Mouse (Mus musculus): ENCODE measurements around the gene Gart.

The Gart gene

GRCm38 (mm10) chr16:91646681-91647419, at the start of gene Gart:
Gene Gart, minus strand, starts transcription at chr16:91646952.
- peak; percentile 95 for DNase-seq (ENCODE audit: low spot score in 2 of 2)

GRCm38 (mm10) chr16:91695108-91695755, 48.5 kb upstream of the Gart start:
- no peak for DNase-seq (ENCODE audit: low spot score in 2 of 2)

GRCm38 (mm10) chr16:91694455-91695084, 47.8 kb upstream of the Gart start:
- DNase-seq (ENCODE audit: low spot score in 2 of 2): peak; percentile 63 to 71

- peak; percentile 16 to 20 for DNase-seq (ENCODE audit: low spot score in 2 of 2)
Observed at GRCm38 (mm10) chr16:91689791-91690190, 43.0 kb upstream of the Gart start.

GRCm38 (mm10) chr16:91688619-91689334, 42.0 kb upstream of the Gart start, which contains the start of gene Donson:
Gene Donson, minus strand, starts transcription at chr16:91688770.
- peak; percentile 94 to 95 for DNase-seq (ENCODE audit: low spot score in 2 of 2)

GRCm38 (mm10) chr16:91688023-91688618, 41.4 kb upstream of the Gart start:
- no peak for DNase-seq (ENCODE audit: low spot score in 2 of 2)

- no peak for DNase-seq (ENCODE audit: low spot score in 2 of 2)
Observed at GRCm38 (mm10) chr16:91686369-91686768, 39.6 kb upstream of the Gart start.

- peak; percentile 66 to 74 for DNase-seq (ENCODE audit: low spot score in 2 of 2)
Observed at GRCm38 (mm10) chr16:91685526-91685925, 38.8 kb upstream of the Gart start.

- no peak for DNase-seq (ENCODE audit: low spot score in 2 of 2)
Observed at GRCm38 (mm10) chr16:91680656-91681055, 33.9 kb upstream of the Gart start.

GRCm38 (mm10) chr16:91678147-91678911, 31.6 kb upstream of the Gart start:
- DNase-seq (ENCODE audit: low spot score in 2 of 2): no peak

- no peak for DNase-seq (ENCODE audit: low spot score in 2 of 2)
Observed at GRCm38 (mm10) chr16:91674500-91674899, 27.7 kb upstream of the Gart start.

- DNase-seq (ENCODE audit: low spot score in 2 of 2): no peak
Observed at GRCm38 (mm10) chr16:91663795-91664194, 17.0 kb upstream of the Gart start.

- no peak for DNase-seq (ENCODE audit: low spot score in 2 of 2)
Observed at GRCm38 (mm10) chr16:91662336-91662735, 15.6 kb upstream of the Gart start.

- DNase-seq (ENCODE audit: low spot score in 2 of 2): no peak
Observed at GRCm38 (mm10) chr16:91661397-91661796, 14.6 kb upstream of the Gart start.

GRCm38 (mm10) chr16:91659798-91660197, 13.0 kb upstream of the Gart start:
- no peak for DNase-seq (ENCODE audit: low spot score in 2 of 2)

- DNase-seq (ENCODE audit: low spot score in 2 of 2): no peak
Observed at GRCm38 (mm10) chr16:91658471-91658870, 11.7 kb upstream of the Gart start.

- DNase-seq (ENCODE audit: low spot score in 2 of 2): no peak
Observed at GRCm38 (mm10) chr16:91657285-91657684, 10.5 kb upstream of the Gart start.

GRCm38 (mm10) chr16:91655285-91655684, 8.5 kb upstream of the Gart start:
- DNase-seq (ENCODE audit: low spot score in 2 of 2): no peak

GRCm38 (mm10) chr16:91652191-91652590, 5.4 kb upstream of the Gart start:
- DNase-seq (ENCODE audit: low spot score in 2 of 2): no peak

GRCm38 (mm10) chr16:91649781-91650180, 3.0 kb upstream of the Gart start:
- no peak for DNase-seq (ENCODE audit: low spot score in 2 of 2)

GRCm38 (mm10) chr16:91649246-91649645, 2.5 kb upstream of the Gart start:
- DNase-seq (ENCODE audit: low spot score in 2 of 2): no peak

Data from spleen, postnatal 36 days (tissue).